Mouse (Mus musculus) liver, adult 2 months (tissue): Measurements from ENCODE around the gene Clcn7. TPM values are rescaled to one million over a fixed set of nuclear protein-coding genes. Genes with fewer than 3 reads are reported as not detected.
A peak's percentile ranks its signal among the peaks of the same experiment; 100 is the strongest.

ENCODE experiments used
- DNase-seq: peaks from one replicate; pipeline ENCODE4 v3.0.0-alpha.2; 2011; ENCODE audit warnings: low read depth, low spot score; ENCODE audit errors: extremely low read depth
- H3K27ac ChIP-seq: fragments of 200-500 bp; replicated peaks from 2 replicates; pipeline ENCODE4 v1.5.1; 2012; ENCODE audit warnings: low read depth, mild to moderate bottlenecking, control low read depth, inconsistent platforms, low read length; ENCODE audit not compliant: insufficient read depth
- H3K27me3 ChIP-seq: fragments of 200-500 bp; 2 replicates; pipeline ENCODE4 v1.6.1; 2012; ENCODE audit warnings: mild to moderate bottlenecking, moderate library complexity, low read length, inconsistent platforms; ENCODE audit not compliant: control insufficient read depth, insufficient read depth
- H3K36me3 ChIP-seq: fragments of 200-500 bp; 2 replicates; pipeline ENCODE4 v1.6.1; 2012; ENCODE audit warnings: low read length, inconsistent platforms; ENCODE audit not compliant: control insufficient read depth, insufficient read depth
- H3K4me1 ChIP-seq: fragments of 200-500 bp; 2 replicates; pipeline ENCODE4 v1.6.1; 2011; ENCODE audit warnings: low read length; ENCODE audit not compliant: control insufficient read depth, insufficient read depth
- H3K4me3 ChIP-seq: fragments of 200-500 bp; 2 replicates; pipeline ENCODE4 v1.5.1; 2011; ENCODE audit warnings: low read depth, mild to moderate bottlenecking, control low read depth, low read length, moderate library complexity; ENCODE audit not compliant: insufficient read depth
- H3K79me2 ChIP-seq: fragments of 200-500 bp; 2 replicates; pipeline ENCODE4 v1.6.1; 2012; ENCODE audit warnings: inconsistent platforms, mild to moderate bottlenecking, low read length, moderate library complexity; ENCODE audit not compliant: control insufficient read depth, insufficient read depth
- H3K9ac ChIP-seq: fragments of 200-500 bp; 2 replicates; pipeline ENCODE4 v1.6.1; 2012; ENCODE audit warnings: low read depth, mild to moderate bottlenecking, control low read depth, inconsistent platforms, low read length
- CTCF ChIP-seq: fragments of 200-500 bp; IDR thresholded peaks from 2 replicates; pipeline ENCODE4 v1.5.1; 2011; ENCODE audit warnings: low read depth, low read length, control low read depth
- POLR2A ChIP-seq: fragments of 200-500 bp; IDR thresholded peaks from 2 replicates; pipeline ENCODE4 v1.6.1; 2011; ENCODE audit warnings: low read length, control low read depth; ENCODE audit not compliant: insufficient read depth; ENCODE audit errors: extremely low read depth
- WGBS: fragments of 180-500 bp; shearing (Covaris S2); methylation state at CpG from one replicate; pipeline ENCODE4 v1.1.7; 2018; 5-methylcytosine and 5-hydroxymethylcytosine counted together
- polyA plus RNA-seq: library from polyadenylated mRNA; depleted of rRNA; stranded (reverse); fragments of >200 nt; gene quantifications from 2 replicates; pipeline ENCODE4 v1.2.3, GENCODE M21; 2012
- total RNA-seq: library from RNA; depleted of rRNA; stranded (reverse); fragments of >200 nt; gene quantifications from 2 replicates; pipeline ENCODE4 v1.2.3, GENCODE M21; 2014

Clcn7 gene
- total and polyA plus RNA-seq, 2 experiments = 17.9 to 30.5 TPM

DNA sequence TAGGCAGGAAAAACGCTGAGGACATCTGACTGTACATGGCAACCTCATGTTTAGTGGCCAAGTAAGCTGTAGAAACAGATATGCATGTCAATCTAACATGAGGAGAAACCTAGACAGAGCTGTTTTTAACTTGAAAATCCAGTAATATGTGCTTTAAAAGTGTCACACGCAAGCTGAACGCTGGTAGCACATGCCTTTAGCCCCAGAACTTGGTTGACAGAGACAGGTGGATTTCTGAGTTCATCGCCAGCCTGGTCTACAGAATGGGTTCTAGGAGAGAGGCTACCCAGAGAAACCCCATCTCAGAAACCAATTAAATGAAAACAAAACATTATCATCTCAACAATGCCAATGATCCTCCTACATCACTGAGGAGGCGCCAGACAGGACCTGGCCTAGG lies 22.0 kb upstream of the Clcn7 start:
- WGBS = 95% methylated on average over 5 of the region's 5 CpGs
- DNase-seq = no peak
- TF ChIP-seq POLR2A (no peak), CTCF (no peak)
- Histone ChIP-seq H3K9ac (no peak overlapping the region), H3K27me3 (no peaks in the 10 kb centered on the region), H3K36me3 (no peaks in the 10 kb centered on the region), H3K27ac (no peak overlapping the region), H3K4me1 (peaks cover 9% of the 10 kb centered on the region), H3K79me2 (no peaks in the 10 kb centered on the region), H3K4me3 (no peak overlapping the region)

- WGBS = 78% methylated on average over 8 of the region's 8 CpGs
- peak; percentile 15 for DNase-seq
- Histone ChIP-seq H3K27ac (no peak overlapping the region), H3K27me3 (no peaks in the 10 kb centered on the region), H3K4me3 (no peak overlapping the region), H3K36me3 (no peaks in the 10 kb centered on the region), H3K9ac (no peak overlapping the region), H3K79me2 (no peaks in the 10 kb centered on the region), H3K4me1 (peaks cover 9% of the 10 kb centered on the region)
- TF ChIP-seq POLR2A = no peak
- no peak for TF ChIP-seq CTCF
Measured at GRCm38 (mm10) chr17:25111739-25112422, 21.3 kb upstream of the Clcn7 start.

DNA sequence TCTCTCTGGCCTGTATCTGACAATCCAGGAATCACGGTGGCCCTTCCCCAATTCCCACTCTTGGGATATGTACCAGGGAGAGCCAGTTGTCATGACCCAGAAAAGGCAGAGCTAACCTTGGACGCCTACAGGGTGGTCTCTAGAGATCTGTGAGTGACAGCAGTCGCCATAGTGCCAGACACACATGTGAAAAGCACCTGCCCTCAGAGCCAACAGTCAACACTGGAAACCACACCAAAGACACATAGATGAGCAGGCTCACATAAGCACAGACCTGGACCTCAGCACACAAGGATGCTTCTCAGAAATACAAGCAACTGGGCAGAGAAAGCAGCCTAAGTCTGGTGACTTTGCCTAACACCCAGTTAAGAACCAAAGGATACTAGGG lies 20.8 kb upstream of the Clcn7 start:
- 85% methylated on average over 3 of the region's 3 CpGs for WGBS
- no peak overlapping the region for H3K4me3 ChIP-seq
- TF ChIP-seq POLR2A = no peak
- no peak for TF ChIP-seq CTCF
- H3K27me3 ChIP-seq = no peaks in the 10 kb centered on the region
- H3K9ac ChIP-seq = no peak overlapping the region
- H3K27ac ChIP-seq = no peak overlapping the region
- H3K79me2 ChIP-seq = no peaks in the 10 kb centered on the region
- peaks cover 9% of the 10 kb centered on the region for H3K4me1 ChIP-seq
- no peaks in the 10 kb centered on the region for H3K36me3 ChIP-seq
- no peak for DNase-seq

DNA sequence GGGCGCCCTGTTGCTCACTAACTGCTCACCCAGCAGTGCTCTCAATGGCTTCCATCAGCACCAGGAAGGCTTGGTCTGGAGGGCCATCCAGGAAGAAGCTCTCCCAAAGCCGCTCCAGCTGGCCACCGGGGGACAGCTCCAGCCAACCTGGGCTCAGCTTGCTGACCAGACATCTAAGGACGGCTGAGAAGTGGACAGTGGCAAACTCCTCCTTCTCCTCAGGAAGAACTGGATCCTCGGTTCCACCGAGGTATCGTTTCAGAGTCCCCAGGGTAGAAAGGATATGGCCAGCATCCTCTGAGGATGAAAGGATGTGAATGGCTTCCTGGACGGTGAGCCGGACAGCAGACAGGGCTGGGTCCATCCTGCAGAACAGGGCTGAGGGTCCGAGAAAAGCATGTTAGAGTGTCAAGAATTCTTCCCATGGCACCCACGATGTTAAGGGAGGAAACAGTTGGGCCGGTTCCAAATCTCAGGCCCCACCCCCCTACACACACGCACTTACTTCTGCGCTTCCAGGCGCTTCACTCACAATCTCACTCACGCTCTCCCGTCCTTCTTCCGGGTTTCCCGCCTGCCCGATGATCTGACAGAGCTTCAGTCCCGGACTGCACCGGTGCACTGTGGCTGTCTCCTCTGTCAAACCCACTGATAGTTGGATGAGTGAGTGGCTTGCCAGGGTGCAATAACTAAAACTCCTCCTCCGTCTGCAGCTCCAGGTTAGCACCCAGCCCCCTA lies 18.1 kb upstream of the Clcn7 start:
- Histone ChIP-seq H3K4me3 (peak overlapping the region; percentile 58), H3K27me3 (no peaks in the 10 kb centered on the region), H3K4me1 (peaks cover 9% of the 10 kb centered on the region), H3K79me2 (no peaks in the 10 kb centered on the region), H3K27ac (peak overlapping the region; percentile 50), H3K9ac (peak overlapping the region; percentile 61), H3K36me3 (no peaks in the 10 kb centered on the region)
- no peak for DNase-seq
- TF ChIP-seq POLR2A (no peak), CTCF (no peak)
- WGBS = 14% methylated on average over 23 of the region's 23 CpGs

GRCm38 (mm10) chr17:25115664-25116432 lies 17.3 kb upstream of the Clcn7 start, which contains the start of gene Telo2:
Telo2 (minus strand) TSS chr17:25115967.
- H3K9ac ChIP-seq = peak within 1 kb of the TSS; percentile 61
- no peaks in the 10 kb centered on the region for H3K36me3 ChIP-seq
- H3K27ac ChIP-seq = peak within 1 kb of the TSS; percentile 50
- 5% methylated on average over 40 of the region's 40 CpGs for WGBS
- peak within 1 kb of the TSS; percentile 58 for H3K4me3 ChIP-seq
- H3K79me2 ChIP-seq = no peaks in the 10 kb centered on the region
- TF ChIP-seq POLR2A (0 out of 2 replicates have a peak, but pooled peaks have one; percentile 17), CTCF (no peak)
- peak; percentile 79 for DNase-seq
- peaks cover 9% of the 10 kb centered on the region for H3K4me1 ChIP-seq
- H3K27me3 ChIP-seq = no peaks in the 10 kb centered on the region
